Mouse (Mus musculus) limb, embryonic 11.5 days (tissue): ENCODE measurements at regions not wholly inside any gene's neighbourhood (a gene's known extent, or its start where the extent isn't known, plus 50 kb on each side); places are given as distances from the start of the nearest gene placed in this dataset.

Experiments
- ATAC-seq: fragments of 200-750 bp; cut with Nextera tagmentation; 2 replicates; pipeline ENCODE4 v1.8.0; 2017; ENCODE audit warnings: low read depth; ENCODE audit not compliant: insufficient number of reproducible peaks, low FRiP score, low TSS enrichment
- DNase-seq: peaks from one replicate; pipeline ENCODE4 v3.0.0-alpha.2; 2015; ENCODE audit warnings: low spot score
- H3K27ac ChIP-seq: fragments of 300-500 bp; sonication (generic); replicated peaks from 2 replicates; pipeline ENCODE4 v1.5.1; 2014; ENCODE audit warnings: low read depth, mild to moderate bottlenecking, low read length
- H3K27me3 ChIP-seq: fragments of 300-500 bp; sonication (generic); 2 replicates; pipeline ENCODE4 v1.6.1; 2014; ENCODE audit warnings: mild to moderate bottlenecking, low read length, mixed read lengths; ENCODE audit not compliant: control insufficient read depth, insufficient read depth
- H3K36me3 ChIP-seq: fragments of 300-500 bp; sonication (generic); 2 replicates; pipeline ENCODE4 v1.6.1; 2014; ENCODE audit warnings: mild to moderate bottlenecking, low read length, moderate library complexity, mixed read lengths; ENCODE audit not compliant: control insufficient read depth, insufficient read depth
- H3K4me1 ChIP-seq: fragments of 300-500 bp; sonication (generic); 2 replicates; pipeline ENCODE4 v1.6.1; 2014; ENCODE audit warnings: low read length, mixed read lengths; ENCODE audit not compliant: control insufficient read depth, insufficient read depth
- H3K4me2 ChIP-seq: fragments of 300-500 bp; sonication (generic); 2 replicates; pipeline ENCODE4 v1.6.1; 2014; ENCODE audit warnings: low read depth, mild to moderate bottlenecking, moderate library complexity; ENCODE audit not compliant: severe bottlenecking
- H3K4me3 ChIP-seq: fragments of 300-500 bp; sonication (generic); 2 replicates; pipeline ENCODE4 v1.5.1; 2014; ENCODE audit warnings: low read depth, low read length
- H3K9ac ChIP-seq: fragments of 300-500 bp; sonication (generic); 2 replicates; pipeline ENCODE4 v1.6.1; 2014; ENCODE audit warnings: mild to moderate bottlenecking, low read length
- H3K9me3 ChIP-seq: fragments of 300-500 bp; sonication (generic); 2 replicates; pipeline ENCODE4 v1.6.1; 2016; ENCODE audit warnings: low read length; ENCODE audit not compliant: control insufficient read depth
- WGBS: fragments of 180-500 bp; shearing (Covaris S2); extraction: QIAGEN DNeasy Blood & Tissue Kit; methylation state at CpG from one replicate; pipeline ENCODE4 v1.1.7; 2014; 5-methylcytosine and 5-hydroxymethylcytosine counted together

DNA sequence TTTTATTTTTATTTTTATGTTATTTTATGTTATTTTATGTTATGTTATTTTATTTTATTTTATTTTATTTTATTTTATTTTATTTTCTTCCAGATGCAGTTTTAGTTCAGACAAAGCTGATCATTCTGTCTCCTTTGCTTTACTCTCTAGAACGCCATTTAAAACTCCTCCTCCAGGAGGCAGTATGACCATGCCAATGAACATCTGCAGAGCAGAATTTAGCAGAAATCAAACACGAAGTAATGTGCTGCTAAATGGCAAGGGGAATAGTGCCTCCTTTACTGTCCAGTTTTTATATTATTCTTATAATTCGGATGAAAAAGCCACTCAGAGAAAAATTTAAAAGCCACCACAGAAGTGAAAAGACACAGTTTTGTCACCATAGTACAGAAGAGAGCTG, 1059.1 kb downstream of the 9330182O14Rik start:
- Histone ChIP-seq H3K36me3 (no peaks in the 10 kb centered on the region), H3K4me3 (no peak overlapping the region), H3K9ac (no peak overlapping the region), H3K27ac (no peak overlapping the region), H3K4me2 (no peak overlapping the region), H3K4me1 (no peaks in the 10 kb centered on the region), H3K27me3 (no peaks in the 10 kb centered on the region), H3K9me3 (no peaks in the 10 kb centered on the region)
- DNase-seq (peak; percentile 34), ATAC-seq (no peak)
- 33% methylated on average over 3 of the region's 3 CpGs for WGBS

DNA sequence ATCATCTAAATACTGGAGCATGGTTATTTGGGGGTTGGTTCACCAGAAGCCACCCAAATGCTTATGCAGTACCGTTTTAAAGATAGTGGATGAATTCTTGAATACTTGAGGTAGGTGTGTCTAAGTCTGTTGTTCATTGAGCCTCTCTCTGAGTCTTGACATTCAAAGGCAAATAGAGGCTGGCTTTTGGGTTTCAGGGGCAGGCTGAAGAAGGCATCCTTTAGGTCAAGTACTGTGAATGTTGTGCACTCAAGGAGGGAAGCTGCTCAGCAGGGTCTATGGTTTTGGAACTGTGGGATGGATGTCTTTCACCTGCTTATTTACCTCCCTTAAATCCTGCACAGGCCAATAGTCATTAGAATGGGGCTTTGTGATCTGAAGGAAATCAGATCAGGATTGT, 1089.6 kb downstream of the 9330182O14Rik start:
- H3K27me3 ChIP-seq = no peaks in the 10 kb centered on the region
- H3K9ac ChIP-seq = no peak overlapping the region
- no peak overlapping the region for H3K27ac ChIP-seq
- WGBS = 87% methylated on average over 1 of the region's 1 CpGs
- ATAC-seq (no peak), DNase-seq (no peak)
- no peak overlapping the region for H3K4me2 ChIP-seq
- no peaks in the 10 kb centered on the region for H3K36me3 ChIP-seq
- no peak overlapping the region for H3K4me3 ChIP-seq
- no peaks in the 10 kb centered on the region for H3K9me3 ChIP-seq
- H3K4me1 ChIP-seq = no peaks in the 10 kb centered on the region

DNA sequence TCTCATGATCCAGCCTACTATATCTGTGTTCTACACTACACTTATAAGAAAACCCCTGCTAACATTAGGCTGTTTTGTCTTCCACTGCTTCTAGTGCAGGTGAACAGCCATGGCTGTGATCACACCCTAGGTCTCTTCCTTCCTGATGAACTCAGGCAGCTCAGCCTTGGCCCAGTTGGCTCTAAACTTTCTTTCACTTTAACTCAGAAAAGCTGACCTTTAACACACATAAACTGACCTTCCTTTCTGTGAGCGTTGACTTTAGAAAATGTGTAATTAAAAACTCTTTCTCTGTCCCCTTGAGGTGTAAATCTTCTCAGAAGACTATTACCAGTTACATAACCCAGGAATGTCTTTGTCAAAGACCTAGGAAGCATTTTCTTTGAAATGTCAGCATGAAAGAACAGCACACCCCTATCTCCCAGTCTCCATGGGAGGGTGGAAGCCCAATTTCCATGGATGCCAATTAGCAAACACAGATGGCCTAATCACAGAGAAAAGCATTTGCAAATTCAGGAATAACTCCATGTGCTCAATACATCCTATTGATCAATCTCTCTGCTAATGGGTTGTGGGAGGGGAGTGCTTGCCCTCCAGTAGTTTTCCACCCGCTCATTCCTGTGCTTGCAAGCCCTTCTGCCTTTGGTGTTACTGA, 1098.4 kb downstream of the 9330182O14Rik start:
- Histone ChIP-seq H3K4me3 (no peak overlapping the region), H3K27me3 (no peaks in the 10 kb centered on the region), H3K4me2 (no peak overlapping the region), H3K4me1 (no peaks in the 10 kb centered on the region), H3K27ac (no peak overlapping the region), H3K36me3 (no peaks in the 10 kb centered on the region), H3K9me3 (no peaks in the 10 kb centered on the region), H3K9ac (no peak overlapping the region)
- ATAC-seq (no peak), DNase-seq (no peak)
- WGBS = 35% methylated on average over 2 of the region's 2 CpGs
